Mouse (Mus musculus): ENCODE data around the gene Ptpre. TPM values are rescaled to one million over a fixed set of nuclear protein-coding genes. Genes with fewer than 3 reads are reported as not detected.

The Ptpre gene
- total and polyA plus RNA-seq, 2 experiments: 0.75 to 1.1 TPM

- TF ChIP-seq CTCF (IDR thresholded peaks at IDR 0.05; ENCODE audit: low read depth, low read length) (no peak), POLR2A (IDR thresholded peaks at IDR 0.05; ENCODE audit: extremely low read depth, insufficient read depth, low read length) (no peak)
- H3K27me3 ChIP-seq (ENCODE audit: control insufficient read depth, insufficient read depth, low read length): no peaks in the 10 kb centered on the region
- no peaks in the 10 kb centered on the region for H3K4me1 ChIP-seq (ENCODE audit: control insufficient read depth, insufficient read depth, low read length)
- H3K79me2 ChIP-seq (ENCODE audit: control insufficient read depth, insufficient read depth, low read length): no peaks in the 10 kb centered on the region
- 80% methylated on average over 5 of the region's 5 CpGs for WGBS
- no peaks in the 10 kb centered on the region for H3K36me3 ChIP-seq (ENCODE audit: control insufficient read depth, insufficient read depth, low read length)
- no peak overlapping the region for H3K9ac ChIP-seq (ENCODE audit: low read depth, low read length)
- no peak overlapping the region for H3K27ac ChIP-seq (replicated peaks; ENCODE audit: insufficient read depth, low read depth, low read length)
- no peak overlapping the region for H3K4me3 ChIP-seq (ENCODE audit: insufficient read depth, low read depth, low read length)
- DNase-seq (ENCODE audit: extremely low read depth, low read depth, low spot score): no peak
Observed at GRCm38 (mm10) chr7:135650061-135650460, 112.8 kb downstream of the Ptpre start.

DNA sequence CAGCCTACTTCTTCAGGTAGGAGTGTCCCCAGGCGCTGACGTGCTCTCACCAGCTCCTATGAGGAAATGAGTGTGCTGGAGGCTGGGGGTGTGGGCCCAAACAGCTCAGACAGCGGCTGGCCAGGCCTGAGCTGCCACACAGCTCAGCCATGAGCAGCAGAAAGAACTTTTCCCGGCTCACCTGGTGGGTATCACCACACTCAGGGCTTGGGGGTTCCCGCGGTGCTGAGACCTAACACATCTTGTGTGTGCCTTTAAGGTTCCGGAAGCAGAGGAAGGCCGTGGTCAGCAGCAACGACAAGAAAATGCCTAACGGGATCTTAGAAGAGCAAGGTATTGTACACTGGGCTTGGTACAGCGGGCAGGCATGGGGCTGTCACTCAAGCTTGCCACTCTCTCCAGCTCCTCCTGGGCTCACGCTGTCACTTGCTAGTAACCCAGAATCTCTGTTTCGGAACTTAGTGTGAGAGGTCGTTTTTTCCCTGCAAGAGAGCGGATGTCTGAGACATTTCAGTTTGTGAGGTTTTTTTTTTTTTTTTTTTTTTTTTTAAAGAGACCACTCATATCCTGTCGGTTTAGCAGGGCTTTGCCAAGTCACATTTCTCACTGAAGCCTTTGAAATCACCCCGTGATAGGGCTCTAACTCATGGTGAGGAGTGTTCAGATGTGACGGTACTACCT is 114.7 kb downstream of the Ptpre start:
- Histone ChIP-seq H3K79me2 (ENCODE audit: control insufficient read depth, insufficient read depth, low read length) (no peaks in the 10 kb centered on the region), H3K27me3 (ENCODE audit: control insufficient read depth, insufficient read depth, low read length) (no peaks in the 10 kb centered on the region), H3K27ac (replicated peaks; ENCODE audit: insufficient read depth, low read depth, low read length) (peak overlapping the region; percentile 31; the same call in 1 of the 2 replicates), H3K4me3 (ENCODE audit: insufficient read depth, low read depth, low read length) (peak overlapping the region; percentile 58), H3K36me3 (ENCODE audit: control insufficient read depth, insufficient read depth, low read length) (no peaks in the 10 kb centered on the region), H3K4me1 (ENCODE audit: control insufficient read depth, insufficient read depth, low read length) (no peaks in the 10 kb centered on the region), H3K9ac (ENCODE audit: low read depth, low read length) (peak overlapping the region; percentile 43)
- no peak for TF ChIP-seq CTCF (IDR thresholded peaks at IDR 0.05; ENCODE audit: low read depth, low read length)
- no peak for TF ChIP-seq POLR2A (IDR thresholded peaks at IDR 0.05; ENCODE audit: extremely low read depth, insufficient read depth, low read length)
- DNase-seq (ENCODE audit: extremely low read depth, low read depth, low spot score): no peak
- 55% methylated on average over 18 of the region's 18 CpGs for WGBS

- Histone ChIP-seq H3K79me2 (ENCODE audit: control insufficient read depth, insufficient read depth, low read length) (no peaks in the 10 kb centered on the region), H3K4me3 (ENCODE audit: insufficient read depth, low read depth, low read length) (peak overlapping the region; percentile 36), H3K27ac (replicated peaks; ENCODE audit: insufficient read depth, low read depth, low read length) (no peak overlapping the region), H3K9ac (ENCODE audit: low read depth, low read length) (0 out of 2 replicates have a peak overlapping the region, but pooled peaks have one; percentile 11), H3K27me3 (ENCODE audit: control insufficient read depth, insufficient read depth, low read length) (no peaks in the 10 kb centered on the region), H3K36me3 (ENCODE audit: control insufficient read depth, insufficient read depth, low read length) (no peaks in the 10 kb centered on the region), H3K4me1 (ENCODE audit: control insufficient read depth, insufficient read depth, low read length) (no peaks in the 10 kb centered on the region)
- no peak for DNase-seq (ENCODE audit: extremely low read depth, low read depth, low spot score)
- 73% methylated on average over 11 of the region's 11 CpGs for WGBS
- TF ChIP-seq CTCF (IDR thresholded peaks at IDR 0.05; ENCODE audit: low read depth, low read length) (no peak), POLR2A (IDR thresholded peaks at IDR 0.05; ENCODE audit: extremely low read depth, insufficient read depth, low read length) (no peak)
Observed at GRCm38 (mm10) chr7:135652781-135653180, 115.5 kb downstream of the Ptpre start.

GRCm38 (mm10) chr7:135653601-135654000 is 116.3 kb downstream of the Ptpre start:
- no peak overlapping the region for H3K4me3 ChIP-seq (ENCODE audit: insufficient read depth, low read depth, low read length)
- no peak for DNase-seq (ENCODE audit: extremely low read depth, low read depth, low spot score)
- 89% methylated on average over 7 of the region's 7 CpGs for WGBS

DNA sequence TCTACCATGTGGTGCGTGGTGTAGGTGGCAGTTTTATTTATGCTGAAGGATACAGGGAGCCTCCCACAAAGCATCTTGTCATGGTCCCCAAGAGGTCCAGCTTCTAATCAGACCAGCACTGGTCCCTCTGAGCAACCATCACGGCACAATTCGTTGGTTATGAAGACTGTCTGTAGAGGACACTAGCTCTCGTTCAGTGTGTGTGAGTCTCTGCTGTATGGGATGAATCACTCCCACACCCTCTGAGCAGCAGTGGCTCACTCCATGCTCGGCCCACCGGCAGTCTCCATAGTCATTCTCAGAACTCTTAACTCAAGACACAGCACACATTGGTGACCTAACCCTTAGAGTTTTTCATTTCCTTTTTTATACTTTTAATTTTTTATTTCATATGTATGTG is 117.0 kb downstream of the Ptpre start:
- no peaks in the 10 kb centered on the region for H3K4me1 ChIP-seq (ENCODE audit: control insufficient read depth, insufficient read depth, low read length)
- H3K36me3 ChIP-seq (ENCODE audit: control insufficient read depth, insufficient read depth, low read length): no peaks in the 10 kb centered on the region
- H3K79me2 ChIP-seq (ENCODE audit: control insufficient read depth, insufficient read depth, low read length): no peaks in the 10 kb centered on the region
- 85% methylated on average over 6 of the region's 6 CpGs for WGBS
- no peaks in the 10 kb centered on the region for H3K27me3 ChIP-seq (ENCODE audit: control insufficient read depth, insufficient read depth, low read length)
- H3K27ac ChIP-seq (replicated peaks; ENCODE audit: insufficient read depth, low read depth, low read length): no peak overlapping the region
- H3K9ac ChIP-seq (ENCODE audit: low read depth, low read length): no peak overlapping the region
- TF ChIP-seq POLR2A (IDR thresholded peaks at IDR 0.05; ENCODE audit: extremely low read depth, insufficient read depth, low read length): no peak
- TF ChIP-seq CTCF (IDR thresholded peaks at IDR 0.05; ENCODE audit: low read depth, low read length): no peak
- no peak overlapping the region for H3K4me3 ChIP-seq (ENCODE audit: insufficient read depth, low read depth, low read length)
- no peak for DNase-seq (ENCODE audit: extremely low read depth, low read depth, low spot score)

More at GRCm38 (mm10) chr7:135653601-135654000, 116.3 kb downstream of the Ptpre start:
- TF ChIP-seq CTCF (IDR thresholded peaks at IDR 0.05; ENCODE audit: low read depth, low read length) (no peak), POLR2A (IDR thresholded peaks at IDR 0.05; ENCODE audit: extremely low read depth, insufficient read depth, low read length) (no peak)
- no peaks in the 10 kb centered on the region for H3K79me2 ChIP-seq (ENCODE audit: control insufficient read depth, insufficient read depth, low read length)
- no peaks in the 10 kb centered on the region for H3K27me3 ChIP-seq (ENCODE audit: control insufficient read depth, insufficient read depth, low read length)
- no peaks in the 10 kb centered on the region for H3K4me1 ChIP-seq (ENCODE audit: control insufficient read depth, insufficient read depth, low read length)
- no peak overlapping the region for H3K27ac ChIP-seq (replicated peaks; ENCODE audit: insufficient read depth, low read depth, low read length)
- no peak overlapping the region for H3K9ac ChIP-seq (ENCODE audit: low read depth, low read length)
- no peaks in the 10 kb centered on the region for H3K36me3 ChIP-seq (ENCODE audit: control insufficient read depth, insufficient read depth, low read length)

GRCm38 (mm10) chr7:135655113-135655512 is 117.8 kb downstream of the Ptpre start:
- Histone ChIP-seq H3K4me1 (ENCODE audit: control insufficient read depth, insufficient read depth, low read length) (no peaks in the 10 kb centered on the region), H3K36me3 (ENCODE audit: control insufficient read depth, insufficient read depth, low read length) (no peaks in the 10 kb centered on the region), H3K27ac (replicated peaks; ENCODE audit: insufficient read depth, low read depth, low read length) (no peak overlapping the region), H3K79me2 (ENCODE audit: control insufficient read depth, insufficient read depth, low read length) (no peaks in the 10 kb centered on the region), H3K27me3 (ENCODE audit: control insufficient read depth, insufficient read depth, low read length) (no peaks in the 10 kb centered on the region), H3K9ac (ENCODE audit: low read depth, low read length) (no peak overlapping the region), H3K4me3 (ENCODE audit: insufficient read depth, low read depth, low read length) (no peak overlapping the region)
- TF ChIP-seq CTCF (IDR thresholded peaks at IDR 0.05; ENCODE audit: low read depth, low read length) (no peak), POLR2A (IDR thresholded peaks at IDR 0.05; ENCODE audit: extremely low read depth, insufficient read depth, low read length) (no peak)
- DNase-seq (ENCODE audit: extremely low read depth, low read depth, low spot score): peak; percentile 38
- WGBS: 83% methylated on average over 4 of the region's 4 CpGs

Measured in liver, adult 2 months (tissue).